Mouse (Mus musculus): Measurements from ENCODE around the gene Retn.

Retn gene

DNA sequence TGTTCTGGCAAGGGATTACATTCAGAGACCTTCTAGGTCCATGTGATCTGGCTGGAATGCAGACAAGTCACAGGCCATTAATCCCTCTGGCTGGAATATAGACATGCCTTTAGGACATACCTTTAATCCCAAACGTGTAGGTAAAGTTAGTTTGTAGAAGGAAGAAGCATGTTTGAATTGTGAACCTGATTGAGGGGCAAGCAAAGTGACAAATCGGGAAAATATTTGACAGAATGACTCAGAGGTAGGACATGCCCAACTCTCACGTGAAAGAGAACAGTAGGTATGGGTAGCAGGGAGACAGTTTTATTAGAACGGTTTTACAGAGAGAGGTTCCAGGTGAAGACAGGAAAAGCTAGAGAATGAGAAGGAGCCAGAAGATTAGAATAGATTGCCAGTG lies 8.0 kb upstream of the Retn start:
- CTCF ChIA-PET, result interaction anchor here in 2 of 4 experiments (0.7 to 1.4 kb wide), 2 partner anchors 8 to 24 kb away, joined by 4 read pairs; partner anchors contain the start of gene Fcor (in 1 of the 2)
- POLR2A ChIA-PET, result interaction anchor here in 2 of 4 experiments (0.6 to 2.3 kb wide), 4 partner anchors 15 to 146 kb away, joined by 4 to 7 read pairs (median 5); partner anchors contain the start of gene Fcor (in 1 of the 2)

DNA sequence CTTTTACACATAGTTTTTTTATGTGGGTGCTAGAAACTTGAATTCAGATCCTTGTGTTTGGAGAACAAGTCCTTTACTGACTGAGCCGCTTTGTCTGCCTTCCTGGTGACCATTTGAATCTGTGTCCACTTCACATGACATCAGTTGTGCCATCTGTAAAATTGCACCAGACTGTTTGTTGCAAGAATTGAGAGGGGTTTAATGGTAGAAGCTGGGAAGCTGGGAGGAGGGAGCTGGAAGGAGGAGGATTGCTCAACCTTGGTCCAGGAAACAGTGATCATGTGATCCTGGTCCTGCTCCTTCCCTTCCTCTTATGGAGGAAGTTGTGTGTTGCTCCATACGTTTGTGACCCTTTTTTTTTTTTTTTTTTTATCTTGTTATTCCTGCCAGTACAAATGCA lies 7.3 kb upstream of the Retn start:
- CTCF ChIA-PET, result interaction anchor here (0.9 to 1.4 kb wide), 5 partner anchors 24 to 70 kb away, joined by 3 to 11 read pairs (median 5); partner anchors contain the start of genes Fcor (in 2 of the 4) and Trappc5 (in 1 of the 4)

DNA sequence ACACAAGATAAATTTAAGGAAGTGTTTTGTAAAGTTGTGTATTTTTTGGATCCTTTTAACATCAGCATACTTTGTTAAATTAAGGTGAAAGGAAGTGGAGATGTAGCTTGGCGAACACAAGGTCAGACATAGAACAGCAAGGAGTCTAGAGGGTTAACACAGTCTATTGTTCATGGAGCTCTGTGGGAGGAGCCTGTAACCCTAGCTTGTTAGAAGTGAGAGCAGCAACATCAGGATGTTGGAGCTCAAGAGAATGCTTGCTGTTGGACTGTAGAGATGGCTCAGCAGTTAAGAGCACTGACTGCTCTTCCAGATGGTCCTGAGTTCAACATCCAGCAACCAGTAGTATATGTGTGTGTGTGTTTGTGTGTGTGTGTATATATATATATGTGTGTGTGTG lies 6.6 kb upstream of the Retn start:
- CTCF ChIA-PET, result interaction anchor here (0.9 to 1.4 kb wide), 5 partner anchors 23 to 69 kb away, joined by 3 to 11 read pairs (median 4); partner anchors contain the start of genes Fcor (in 3 of the 4) and Trappc5 (in 1 of the 4)
- POLR2A ChIA-PET, result interaction anchor here in 3 of 4 experiments (0.7 to 2.3 kb wide), 14 partner anchors 10 to 498 kb away, joined by 3 to 14 read pairs (median 4); partner anchors contain the start of genes Fcor (in 2 of the 3), C330021F23Rik (in 1 of the 3), Mcemp1 (in 1 of the 3) and Pet100 (in 1 of the 3)

More for the DNA sequence above, 7.3 kb upstream of the Retn start:
- POLR2A ChIA-PET, result interaction anchor here in 3 of 4 experiments (0.7 to 2.3 kb wide), 8 partner anchors 16 to 498 kb away, joined by 3 to 7 read pairs (median 4); partner anchors contain the start of genes Fcor (in 2 of the 3), C330021F23Rik (in 1 of the 3), Pet100 (in 1 of the 3) and Xab2 (in 1 of the 3)

DNA sequence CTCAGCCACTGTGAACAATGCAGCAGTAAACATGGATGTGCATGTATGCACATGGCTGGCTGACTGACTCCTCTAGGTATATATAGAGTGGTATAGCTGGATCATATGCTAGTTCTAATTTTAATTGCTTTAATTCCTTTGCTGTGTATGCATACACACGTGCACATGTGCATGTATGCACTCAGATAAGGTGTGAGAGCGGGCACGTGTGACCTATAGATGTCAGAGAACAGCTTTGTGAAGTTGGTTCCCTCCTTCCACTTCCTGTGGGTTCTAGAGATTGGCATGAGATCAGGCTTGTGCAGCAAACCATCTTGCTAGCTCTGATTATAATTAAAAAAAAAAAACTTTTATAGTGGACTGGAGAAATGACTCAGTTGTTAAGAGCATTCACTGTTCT lies 2.7 kb upstream of the Retn start:
- ChIA-PET CTCF (interaction anchor here in 1 of 4 experiments (0.5 kb wide), 1 partner anchor 720 kb away, joined by 3 read pairs; no protein-coding TSS in a partner anchor), POLR2A (no interaction called here)

DNA sequence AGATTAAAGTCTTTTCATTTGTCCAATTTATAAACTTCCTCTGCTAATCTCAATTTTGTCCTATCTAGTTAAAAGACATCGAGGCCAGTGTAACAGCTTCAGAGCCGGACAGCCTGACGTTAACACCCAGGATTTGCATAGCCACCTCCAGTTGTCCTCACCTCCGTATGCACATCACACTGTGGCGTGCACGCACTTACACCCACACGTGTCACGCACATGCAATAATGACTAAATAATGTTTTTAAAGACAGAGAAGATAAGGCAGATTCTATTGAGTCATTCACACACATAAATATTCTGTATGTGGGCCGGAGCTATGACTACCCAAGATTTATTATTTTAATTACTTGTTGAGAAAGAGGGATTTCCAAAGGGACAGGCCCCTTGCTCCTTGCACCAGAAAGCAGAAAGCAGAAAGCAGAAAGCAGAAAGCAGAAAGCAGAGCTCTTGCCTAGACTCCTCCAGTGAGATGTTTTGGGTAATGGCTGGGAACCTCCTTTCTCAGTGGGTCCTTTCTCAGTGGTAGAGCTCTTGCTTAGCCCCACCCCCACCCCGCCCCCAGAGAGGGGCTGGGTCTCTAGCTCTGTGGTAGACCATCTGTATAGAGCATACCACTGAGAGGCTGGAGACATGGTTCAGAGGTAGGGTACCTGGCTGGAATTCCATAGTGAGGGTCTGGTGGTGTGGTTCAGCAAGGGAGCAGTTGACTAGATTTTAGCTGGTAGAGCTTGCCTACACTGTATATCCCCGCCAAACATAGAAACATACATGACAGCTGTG lies 653 bp upstream of the Retn start:
- POLR2A ChIA-PET, result interaction anchor here in 3 of 4 experiments (0.6 to 2.0 kb wide), 17 partner anchors 9 to 155 kb away, joined by 3 to 8 read pairs (median 3); partner anchors contain the start of genes Fcor (in 2 of the 3), Mcemp1 (in 1 of the 3), Mcoln1 (in 1 of the 3) and Pet100 (in 1 of the 3)
- CTCF ChIA-PET, result interaction anchor here (0.9 to 1.7 kb wide), 7 partner anchors 9 to 96 kb away, joined by 3 to 6 read pairs (median 4); partner anchors contain the start of genes Fcor (in 4 of the 4) and Trappc5 (in 1 of the 4)

DNA sequence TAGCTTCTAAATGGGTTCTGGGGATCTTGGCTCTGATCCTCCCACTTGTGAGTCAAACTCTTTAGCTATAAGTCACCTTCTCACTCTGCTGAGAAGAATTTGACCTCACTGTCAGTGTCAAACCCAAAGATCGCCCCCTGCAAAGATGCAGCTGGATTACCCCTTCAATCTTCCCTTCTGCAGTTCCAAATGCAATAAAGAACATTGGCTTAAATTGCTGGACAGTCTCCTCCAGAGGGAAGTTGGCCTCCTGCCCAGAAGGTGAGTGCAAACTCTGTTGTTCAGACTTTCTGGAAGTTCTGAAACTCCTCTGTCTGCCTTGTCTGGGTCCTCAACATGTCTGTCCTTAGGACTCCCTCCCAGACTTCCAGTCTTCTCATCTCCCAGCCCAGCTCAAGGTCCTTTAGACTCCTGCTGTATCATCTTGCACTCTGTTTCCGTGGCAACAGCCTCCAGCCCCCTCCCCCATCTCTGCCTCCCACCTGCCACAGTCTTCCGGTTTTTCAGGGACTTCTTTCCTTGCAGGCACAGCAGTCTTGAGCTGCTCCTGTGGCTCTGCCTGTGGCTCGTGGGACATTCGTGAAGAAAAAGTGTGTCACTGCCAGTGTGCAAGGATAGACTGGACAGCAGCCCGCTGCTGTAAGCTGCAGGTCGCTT lies 1.3 kb downstream of the Retn start:
- CTCF ChIA-PET, result interaction anchor here (0.5 to 2.0 kb wide), 9 partner anchors 11 to 182 kb away, joined by 3 to 8 read pairs (median 4); partner anchors contain the start of genes Fcor (in 4 of the 4) and Trappc5 (in 1 of the 4)
- POLR2A ChIA-PET, result interaction anchor here in 2 of 4 experiments (0.6 to 1.7 kb wide), 8 partner anchors 11 to 269 kb away, joined by 3 to 6 read pairs (median 3); partner anchors contain the start of genes Fcor (in 1 of the 2) and Stxbp2 (in 1 of the 2)

DNA sequence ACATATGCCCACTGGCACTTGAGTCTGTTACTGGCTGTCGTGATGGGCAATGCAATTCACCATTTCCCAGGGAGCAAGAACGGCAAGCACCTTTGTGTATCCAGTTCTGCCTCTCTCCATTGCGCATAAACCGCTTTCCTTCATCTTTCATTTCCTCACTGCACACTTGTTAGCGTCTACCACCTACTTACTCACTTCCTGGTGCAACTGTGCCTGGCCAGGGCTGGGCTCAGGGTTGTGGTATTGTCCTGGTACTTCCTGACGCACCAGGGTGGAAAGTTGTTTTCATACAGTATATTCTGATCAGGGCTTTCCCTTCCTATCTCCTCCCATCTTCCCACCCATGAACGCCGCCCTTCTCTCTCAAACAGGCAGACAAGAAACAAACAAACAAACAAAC lies 5.3 kb downstream of the Retn start:
- CTCF ChIA-PET, result interaction anchor here in 1 of 4 experiments (2.5 kb wide), 1 partner anchor 11 kb away, joined by 9 read pairs; the partner anchor contains the start of gene Fcor
- POLR2A ChIA-PET, result no interaction called here

DNA sequence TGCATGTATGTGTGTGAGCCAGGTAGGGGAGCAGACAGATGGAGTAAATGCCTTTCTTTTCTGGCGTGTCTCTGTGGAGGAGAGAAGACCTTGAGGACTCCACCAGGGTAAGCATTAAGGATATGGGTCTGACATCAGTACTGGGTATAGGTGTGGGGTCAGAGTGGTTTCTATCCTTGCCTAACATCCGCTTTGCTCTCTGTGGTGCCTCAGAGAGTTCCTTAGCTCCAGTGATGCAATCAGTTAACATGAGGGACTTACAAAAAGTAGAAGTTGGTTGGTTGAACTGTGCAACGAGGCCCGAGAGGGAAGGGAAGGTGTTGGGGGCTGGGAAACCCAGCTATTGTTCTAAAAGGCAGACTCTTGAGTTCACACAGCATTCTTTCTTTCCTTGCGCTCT lies 8.8 kb downstream of the Retn start:
- CTCF ChIA-PET, result interaction anchor here in 1 of 4 experiments (0.6 to 0.7 kb wide), 2 partner anchors 201 to 291 kb away, joined by 3 to 8 read pairs; no protein-coding TSS in a partner anchor
- POLR2A ChIA-PET, result interaction anchor here in 2 of 4 experiments (0.7 to 2.7 kb wide), 5 partner anchors 9 to 51 kb away, joined by 3 to 8 read pairs (median 4); partner anchors contain the start of gene Stxbp2 (in 1 of the 2)

DNA sequence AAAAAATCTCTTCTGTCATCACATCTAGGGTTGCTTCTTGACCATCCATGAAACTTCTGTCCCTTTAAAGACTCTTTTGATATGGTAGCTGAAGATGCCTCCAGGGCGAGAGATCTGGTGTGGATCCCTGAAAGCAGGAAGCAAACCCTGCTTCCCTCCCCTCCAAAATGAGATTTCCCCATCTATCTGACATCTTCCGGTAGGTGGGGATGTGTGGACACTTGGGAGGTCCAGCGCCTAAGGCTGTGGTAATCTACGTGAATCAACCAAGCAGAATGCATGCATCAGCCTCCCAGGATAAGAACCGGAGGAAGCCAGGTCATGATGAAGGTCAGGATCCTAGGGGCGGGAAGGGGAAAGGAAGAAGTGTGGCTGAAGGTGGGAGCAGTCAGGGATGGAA lies 9.9 kb downstream of the Retn start, which contains the start of gene Mcemp1:
TSS of gene Mcemp1 (plus strand) at position 248 of the 400 bp plus-strand sequence.
- POLR2A ChIA-PET, result interaction anchor here in 3 of 4 experiments (0.6 to 2.7 kb wide), 9 partner anchors 10 to 273 kb away, joined by 3 to 8 read pairs (median 3); partner anchors contain the start of genes Arhgef18 (in 1 of the 3), Retn (in 1 of the 3), Stxbp2 (in 1 of the 3) and Trappc5 (in 1 of the 3)
- CTCF ChIA-PET, result interaction anchor here in 3 of 4 experiments (0.8 to 1.5 kb wide), 3 partner anchors 11 to 106 kb away, joined by 3 to 5 read pairs (median 3); partner anchors contain the start of gene Trappc5 (in 1 of the 3)

DNA sequence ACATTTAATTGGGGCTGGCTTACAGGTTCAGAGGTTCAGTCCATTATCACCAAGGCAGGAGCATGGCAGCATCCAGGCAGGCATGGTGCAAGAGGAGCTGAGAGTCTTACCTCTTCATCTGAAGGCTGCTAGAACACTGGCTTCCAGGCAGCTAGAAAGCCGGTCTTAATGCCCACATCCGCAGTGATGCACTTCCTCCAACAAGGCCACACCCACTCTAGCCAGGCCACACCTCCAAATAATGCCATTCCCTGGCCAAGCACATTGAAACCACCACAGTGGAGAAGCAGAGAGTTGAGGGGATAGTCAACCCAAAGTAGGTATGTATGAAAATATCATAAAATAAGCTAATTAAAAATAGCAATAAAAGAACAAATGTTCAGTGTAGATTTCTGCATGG lies 14.8 kb downstream of the Retn start:
- ChIA-PET CTCF (interaction anchor here in 2 of 4 experiments (0.6 to 3.2 kb wide), 6 partner anchors 13 to 111 kb away, joined by 3 to 39 read pairs (median 4); partner anchors contain the start of gene Retn (in 1 of the 2)), POLR2A (interaction anchor here in 3 of 4 experiments (0.6 to 3.8 kb wide), 5 partner anchors 17 to 523 kb away, joined by 3 to 14 read pairs (median 3); partner anchors contain the start of gene Pnpla6 (in 1 of the 3))

DNA sequence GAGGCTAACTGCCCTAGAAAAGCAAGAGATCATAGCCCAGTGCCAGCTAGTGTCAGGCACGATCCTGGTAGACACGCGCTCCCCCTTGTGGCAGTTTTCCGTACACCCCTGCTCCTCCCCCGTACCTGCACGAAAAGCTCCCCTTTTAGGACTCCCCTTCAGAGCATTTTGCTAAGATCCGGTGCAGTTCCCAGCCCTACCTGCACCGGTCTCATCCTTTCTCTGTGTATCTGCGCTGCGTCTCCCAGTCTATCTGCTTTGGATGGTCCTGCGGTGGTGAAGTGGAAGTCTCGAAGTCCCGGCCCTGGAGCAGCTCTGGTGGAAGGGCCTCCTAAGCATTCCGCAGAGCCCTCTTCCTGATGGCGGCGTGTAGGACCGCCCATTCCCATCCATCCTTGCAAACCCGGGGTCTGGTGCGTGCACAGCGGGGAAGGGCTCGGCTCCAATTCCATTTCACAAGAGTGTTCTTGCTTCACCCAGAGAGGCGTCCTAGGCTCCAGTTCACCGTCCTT lies 16.5 kb downstream of the Retn start, which contains the start of gene Fcor:
TSS of gene Fcor (minus strand) at position 383 of the 512 bp plus-strand sequence.
- ChIA-PET CTCF (interaction anchor here (0.5 to 3.3 kb wide), 103 partner anchors 9 to 670 kb away, joined by 3 to 43 read pairs (median 4); partner anchors contain the start of genes C330021F23Rik (in 3 of the 4), Insr (in 3 of the 4), Pnpla6 (in 3 of the 4) and Retn (in 3 of the 4)), POLR2A (interaction anchor here (0.5 to 3.8 kb wide), 56 partner anchors 15 to 449 kb away, joined by 3 to 14 read pairs (median 4); partner anchors contain the start of genes C330021F23Rik (in 4 of the 4), Pnpla6 (in 3 of the 4), Pet100 (in 2 of the 4) and Xab2 (in 2 of the 4))

DNA sequence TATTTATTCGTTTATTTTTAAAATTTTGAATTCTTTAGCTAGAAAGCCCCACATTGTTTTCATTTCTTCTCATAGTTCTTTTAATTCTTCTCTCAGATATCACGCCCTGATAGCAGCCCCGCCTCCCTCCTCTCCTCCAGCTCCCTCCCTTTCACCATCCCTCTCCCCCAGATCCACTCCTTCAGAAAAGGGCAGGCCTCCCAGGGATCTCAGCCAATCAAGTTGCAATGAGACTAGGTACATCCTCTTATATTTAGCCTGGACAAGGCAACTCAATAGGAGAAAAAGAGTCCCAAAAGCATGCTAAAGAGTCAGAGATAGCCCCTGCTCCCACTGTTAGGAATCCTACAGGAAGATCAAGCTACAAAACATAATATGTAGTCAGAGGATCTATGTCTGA lies 19.1 kb downstream of the Retn start:
- ChIA-PET CTCF (interaction anchor here in 1 of 4 experiments (3.3 kb wide), 1 partner anchor 208 kb away, joined by 43 read pairs; the partner anchor contains the start of gene Pex11g), POLR2A (interaction anchor here in 3 of 4 experiments (0.6 to 4.4 kb wide), 8 partner anchors 45 to 248 kb away, joined by 3 to 15 read pairs (median 4); partner anchors contain the start of genes C330021F23Rik (in 1 of the 3), Pet100 (in 1 of the 3), Pnpla6 (in 1 of the 3) and Xab2 (in 1 of the 3))

DNA sequence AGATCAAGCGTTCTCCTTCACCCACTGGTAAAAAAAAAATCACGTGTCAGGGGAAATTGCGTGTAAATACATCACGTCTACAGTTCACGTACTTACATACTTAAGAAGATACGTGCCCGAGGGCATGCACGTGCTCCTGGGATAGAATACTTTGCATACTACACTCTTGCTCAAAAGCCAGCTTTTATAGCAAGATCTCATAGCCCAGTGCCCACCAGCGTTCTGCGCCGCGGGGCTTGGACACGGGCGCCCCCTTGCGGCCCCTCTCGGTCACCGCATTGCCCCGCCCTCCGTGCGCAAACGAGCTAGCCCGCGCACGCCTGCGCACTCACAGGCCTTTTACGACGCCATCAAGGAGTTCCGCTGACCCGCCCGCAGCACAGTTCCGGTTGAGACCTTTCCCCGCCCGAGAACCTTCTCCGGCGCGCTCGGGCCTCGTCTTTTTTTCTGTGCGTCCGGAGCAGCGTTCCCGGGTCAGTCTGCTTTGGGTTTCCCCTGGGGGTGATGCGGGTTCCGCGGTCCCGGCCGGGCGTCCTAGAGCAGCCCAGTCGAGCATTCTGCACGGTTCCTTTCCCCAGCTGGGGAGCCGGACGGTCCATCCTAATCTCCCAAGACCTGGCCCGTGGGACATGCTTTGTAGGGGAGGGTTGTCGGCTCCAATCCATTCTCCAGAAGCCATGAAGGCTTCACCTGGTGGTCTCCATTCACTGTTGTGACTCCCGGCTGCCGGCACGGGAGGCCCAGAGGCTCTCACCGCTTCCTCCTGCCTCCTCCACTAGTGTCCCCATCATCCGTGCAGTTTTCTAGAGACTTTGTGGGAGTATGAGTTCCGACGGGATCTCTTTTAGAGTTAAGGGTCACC lies 20.8 kb downstream of the Retn start, which contains the start of gene Trappc5:
TSS of gene Trappc5 (plus strand) at position 169 of the 862 bp plus-strand sequence.
- POLR2A ChIA-PET, result interaction anchor here (0.6 to 4.4 kb wide), 43 partner anchors 11 to 1001 kb away, joined by 3 to 15 read pairs (median 4); partner anchors contain the start of genes Pet100 (in 3 of the 4), Xab2 (in 3 of the 4), C330021F23Rik (in 2 of the 4) and Camsap3 (in 1 of the 4)
- CTCF ChIA-PET, result interaction anchor here (0.5 to 2.2 kb wide), 82 partner anchors 8 to 818 kb away, joined by 3 to 21 read pairs (median 4); partner anchors contain the start of genes Camsap3 (in 2 of the 4), Mcemp1 (in 2 of the 4), Zfp358 (in 2 of the 4) and A430078G23Rik (in 1 of the 4)

DNA sequence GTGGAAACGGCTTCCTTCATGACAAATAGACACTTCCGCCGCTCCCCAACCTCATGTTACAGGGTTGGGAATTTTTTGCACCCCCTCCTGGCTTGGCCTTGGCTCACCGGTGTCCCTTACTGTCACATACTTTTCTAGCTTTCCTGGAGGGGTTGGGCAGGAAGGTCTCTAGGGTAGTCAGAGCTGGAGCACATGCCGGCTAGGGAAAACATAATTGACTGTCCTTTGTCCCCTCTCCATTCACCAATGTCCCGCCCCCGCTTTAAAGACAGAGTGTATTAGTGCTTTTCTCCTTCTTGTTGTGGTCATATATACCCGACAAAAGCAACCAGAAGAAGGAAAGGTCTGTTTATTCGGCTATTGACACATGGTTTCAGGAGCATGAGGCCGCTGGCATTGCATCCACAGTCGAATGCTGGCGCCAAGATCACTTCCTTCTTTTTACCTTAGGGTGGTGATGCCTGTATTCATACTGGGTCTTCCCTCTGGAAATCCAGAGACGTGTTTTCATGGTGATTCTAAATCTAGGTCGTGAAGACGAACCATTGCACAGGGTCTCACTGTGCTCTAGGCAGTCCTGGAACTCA lies 21.5 kb downstream of the Retn start:
- ChIA-PET CTCF (interaction anchor here in 3 of 4 experiments (0.7 to 2.2 kb wide), 11 partner anchors 10 to 398 kb away, joined by 3 to 16 read pairs (median 4); partner anchors contain the start of genes Insr (in 1 of the 3), Mcemp1 (in 1 of the 3) and Pex11g (in 1 of the 3)), POLR2A (interaction anchor here in 3 of 4 experiments (0.9 to 4.4 kb wide), 13 partner anchors 28 to 516 kb away, joined by 3 to 15 read pairs (median 5); partner anchors contain the start of genes Pet100 (in 2 of the 3), Xab2 (in 2 of the 3), C330021F23Rik (in 1 of the 3) and Camsap3 (in 1 of the 3))

All from embryonic stem cell, embryonic (primary cell).